Mouse (Mus musculus) hindbrain, postnatal 0 days (tissue): ENCODE data around the gene Lypd4. TPM values are rescaled to one million over a fixed set of nuclear protein-coding genes. Genes with fewer than 3 reads are reported as not detected.

ENCODE experiments used
- ATAC-seq: fragments of 200-750 bp; cut with Nextera tagmentation; 2 replicates; pipeline ENCODE4 v1.8.0; 2017; ENCODE audit warnings: mild to moderate bottlenecking, moderate TSS enrichment, moderate library complexity
- DNase-seq: peaks from one replicate; pipeline ENCODE4 v3.0.0-alpha.2; 2015; ENCODE audit warnings: low spot score
- H3K27ac ChIP-seq: fragments of 300-500 bp; sonication (generic); 2 replicates; pipeline ENCODE4 v1.5.1; 2014; ENCODE audit warnings: mild to moderate bottlenecking
- H3K27me3 ChIP-seq: fragments of 300-500 bp; sonication (generic); 2 replicates; pipeline ENCODE4 v1.6.1; 2014; ENCODE audit warnings: low read length, mixed read lengths; ENCODE audit not compliant: insufficient read depth
- H3K36me3 ChIP-seq: fragments of 300-500 bp; sonication (generic); 2 replicates; pipeline ENCODE4 v1.6.1; 2014; ENCODE audit warnings: low read length, mixed read lengths; ENCODE audit not compliant: insufficient read depth
- H3K4me1 ChIP-seq: fragments of 300-500 bp; sonication (generic); 2 replicates; pipeline ENCODE4 v1.6.1; 2014; ENCODE audit warnings: antibody characterized with exemption, low read length, mixed read lengths; ENCODE audit not compliant: insufficient read depth
- H3K4me2 ChIP-seq: fragments of 300-500 bp; sonication (generic); 2 replicates; pipeline ENCODE4 v1.6.1; 2014; ENCODE audit warnings: low read depth, mild to moderate bottlenecking, low read length, moderate library complexity, mixed read lengths
- H3K4me3 ChIP-seq: fragments of 300-500 bp; sonication (generic); 2 replicates; pipeline ENCODE4 v1.5.1; 2014; ENCODE audit warnings: low read length
- H3K9ac ChIP-seq: fragments of 300-500 bp; sonication (generic); replicated peaks from 2 replicates; pipeline ENCODE4 v1.6.1; 2014; ENCODE audit warnings: mild to moderate bottlenecking, low read length, moderate library complexity, mixed read lengths
- H3K9me3 ChIP-seq: fragments of 300-500 bp; sonication (generic); 2 replicates; pipeline ENCODE4 v1.6.1; 2016; ENCODE audit warnings: low read length, mixed read lengths
- CTCF ChIP-seq: IDR thresholded peaks from 2 replicates; pipeline ENCODE4 v1.5.1; 2016; ENCODE audit warnings: antibody characterized with exemption, control low read depth, low read depth
- WGBS: fragments of 180-500 bp; shearing (Covaris S2); extraction: QIAGEN DNeasy Blood & Tissue Kit; methylation state at CpG from one replicate; pipeline ENCODE4 v1.1.7; 2014; 5-methylcytosine and 5-hydroxymethylcytosine counted together
- polyA plus RNA-seq: library from polyadenylated mRNA; unstranded; fragments of >200 nt; fragmentation: Nextera tagmentation; extraction: Ambion mirVana; gene quantifications from 2 replicates; pipeline ENCODE4 v1.2.1, GENCODE M21; 2015
- total RNA-seq: library from RNA; depleted of rRNA; stranded (reverse); fragments of >200 nt; gene quantifications from 2 replicates; pipeline ENCODE4 v1.2.3, GENCODE M21; 2014

Gene Lypd4
- total and polyA plus RNA-seq, 2 experiments from 2014 or later: not detected

GRCm38 (mm10) chr7:24904070-24904483 is 34.3 kb upstream of the Lypd4 start:
- H3K36me3 ChIP-seq: peaks cover 6% of the 10 kb centered on the region; the same call in 1 of the 2 replicates
- peak overlapping the region; percentile 86 for H3K4me2 ChIP-seq
- H3K4me3 ChIP-seq: peak overlapping the region; percentile 62
- WGBS: 0% methylated on average over 30 of the region's 30 CpGs
- peak overlapping the region; percentile 71 for H3K9ac ChIP-seq
- peak overlapping the region; percentile 68 for H3K27ac ChIP-seq
- H3K27me3 ChIP-seq: no peaks in the 10 kb centered on the region
- ATAC-seq (peak; percentile 98), DNase-seq (peak; percentile 99)
- H3K4me1 ChIP-seq: peaks cover 6% of the 10 kb centered on the region; the same call in 1 of the 2 replicates
- H3K9me3 ChIP-seq: no peaks in the 10 kb centered on the region
- peak; percentile 83 for TF ChIP-seq CTCF

GRCm38 (mm10) chr7:24903444-24903825 is 33.7 kb upstream of the Lypd4 start:
- Histone ChIP-seq H3K9me3 (no peaks in the 10 kb centered on the region), H3K4me1 (peaks cover 6% of the 10 kb centered on the region; the same call in 1 of the 2 replicates), H3K4me3 (peak overlapping the region; percentile 62), H3K9ac (peak overlapping the region; percentile 55; the same call in 1 of the 2 replicates), H3K4me2 (peak overlapping the region; percentile 86), H3K27ac (no peak overlapping the region), H3K27me3 (no peaks in the 10 kb centered on the region), H3K36me3 (no peaks in the 10 kb centered on the region)
- ATAC-seq (no peak), DNase-seq (no peak)
- 38% methylated on average over 10 of the region's 10 CpGs for WGBS
- no peak for TF ChIP-seq CTCF

- no peaks in the 10 kb centered on the region for H3K36me3 ChIP-seq
- no peaks in the 10 kb centered on the region for H3K27me3 ChIP-seq
- peak within 1 kb of the TSS; percentile 62 for H3K4me3 ChIP-seq
- peak within 1 kb of the TSS; percentile 68 for H3K27ac ChIP-seq
- H3K9ac ChIP-seq: peak within 1 kb of the TSS; percentile 55
- 9% methylated on average over 51 of the region's 68 CpGs for WGBS
- DNase-seq (peak; percentile 41), ATAC-seq (no peak)
- peaks cover 6% of the 10 kb centered on the region; the same call in 1 of the 2 replicates for H3K4me1 ChIP-seq
- no peak for TF ChIP-seq CTCF
- peak within 1 kb of the TSS; percentile 86 for H3K4me2 ChIP-seq
- no peaks in the 10 kb centered on the region for H3K9me3 ChIP-seq
Observed at GRCm38 (mm10) chr7:24902630-24903443, 33.1 kb upstream of the Lypd4 start, which contains the start of gene Arhgef1. Gene Arhgef1 (plus strand): TSS chr7:24902912.

GRCm38 (mm10) chr7:24902264-24902629 is 32.5 kb upstream of the Lypd4 start:
- no peaks in the 10 kb centered on the region for H3K27me3 ChIP-seq
- ATAC-seq (no peak), DNase-seq (no peak)
- H3K9ac ChIP-seq: no peak overlapping the region
- no peaks in the 10 kb centered on the region for H3K9me3 ChIP-seq
- H3K4me3 ChIP-seq: no peak overlapping the region
- WGBS: 54% methylated on average over 2 of the region's 2 CpGs
- peaks cover 5% of the 10 kb centered on the region; the same call in 1 of the 2 replicates for H3K4me1 ChIP-seq
- H3K27ac ChIP-seq: peak overlapping the region; percentile 68; the same call in 1 of the 2 replicates
- no peak for TF ChIP-seq CTCF
- no peaks in the 10 kb centered on the region for H3K36me3 ChIP-seq
- peak overlapping the region; percentile 86; the same call in 1 of the 2 replicates for H3K4me2 ChIP-seq

GRCm38 (mm10) chr7:24901842-24902241 is 32.1 kb upstream of the Lypd4 start:
- Histone ChIP-seq H3K9ac (no peak overlapping the region), H3K36me3 (no peaks in the 10 kb centered on the region), H3K4me3 (no peak overlapping the region), H3K27ac (no peak overlapping the region; the same call in 1 of the 2 replicates), H3K4me1 (peaks cover 3% of the 10 kb centered on the region; the same call in 1 of the 2 replicates), H3K4me2 (no peak overlapping the region), H3K27me3 (no peaks in the 10 kb centered on the region), H3K9me3 (no peaks in the 10 kb centered on the region)
- DNase-seq: no peak
- no peak for TF ChIP-seq CTCF
- ATAC-seq: no peak
- 80% methylated on average over 1 of the region's 1 CpGs for WGBS

- H3K4me1 ChIP-seq: peaks cover 3% of the 10 kb centered on the region; the same call in 1 of the 2 replicates
- H3K9ac ChIP-seq: no peak overlapping the region
- H3K9me3 ChIP-seq: no peaks in the 10 kb centered on the region
- ATAC-seq (no peak), DNase-seq (no peak)
- no peak overlapping the region for H3K4me2 ChIP-seq
- H3K4me3 ChIP-seq: no peak overlapping the region
- WGBS: 73% methylated on average over 6 of the region's 6 CpGs
- TF ChIP-seq CTCF: no peak
- H3K36me3 ChIP-seq: no peaks in the 10 kb centered on the region
- H3K27me3 ChIP-seq: no peaks in the 10 kb centered on the region
- no peak overlapping the region for H3K27ac ChIP-seq
Observed at GRCm38 (mm10) chr7:24901114-24901513, 31.4 kb upstream of the Lypd4 start.

- WGBS: 79% methylated on average over 5 of the region's 5 CpGs
- Histone ChIP-seq H3K27ac (no peak overlapping the region), H3K27me3 (no peaks in the 10 kb centered on the region), H3K9me3 (no peaks in the 10 kb centered on the region), H3K9ac (no peak overlapping the region), H3K4me1 (no peaks in the 10 kb centered on the region), H3K4me2 (no peak overlapping the region), H3K4me3 (no peak overlapping the region), H3K36me3 (no peaks in the 10 kb centered on the region)
- TF ChIP-seq CTCF: no peak
- ATAC-seq: no peak
- DNase-seq: no peak
Observed at GRCm38 (mm10) chr7:24897959-24898358, 28.2 kb upstream of the Lypd4 start.
